Mouse (Mus musculus): ENCODE data around the gene Pxylp1. TPM values are rescaled to one million over a fixed set of nuclear protein-coding genes. Genes with fewer than 3 reads are reported as not detected.
A peak's percentile ranks its signal among the peaks of the same experiment; 100 is the strongest.

The Pxylp1 gene
- total and polyA plus RNA-seq, 2 experiments, result 5.5 to 7.2 TPM

DNA sequence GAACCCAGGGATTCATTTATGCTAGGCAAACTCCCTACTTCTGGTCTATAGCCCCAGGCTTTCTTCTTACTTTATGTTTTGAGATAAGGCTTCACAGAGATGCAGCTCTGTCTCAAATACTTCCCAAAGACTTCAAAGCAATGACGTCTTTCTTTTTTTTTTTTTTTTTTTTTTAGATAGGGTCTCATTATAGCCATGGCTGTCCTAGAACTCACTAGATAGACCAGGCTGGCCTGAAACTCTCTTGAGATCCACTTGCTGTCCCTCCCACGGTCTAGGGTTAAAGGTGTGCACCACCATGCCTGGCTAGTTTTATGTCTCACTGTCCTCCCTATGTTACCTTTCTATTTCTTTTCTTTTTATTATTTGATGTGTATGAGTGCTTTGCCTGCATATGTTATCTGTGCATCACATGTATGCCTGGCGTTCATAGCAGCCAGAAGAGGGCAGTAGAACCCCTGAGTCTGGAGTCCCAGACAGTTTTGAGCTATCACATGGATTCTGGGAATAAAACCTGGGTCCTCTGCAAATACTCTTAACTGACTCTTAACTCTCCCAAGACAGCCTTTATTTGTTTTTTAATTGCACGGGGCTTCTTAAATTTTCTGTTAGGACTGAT, 102.0 kb downstream of the Pxylp1 start:
- H3K36me3 ChIP-seq (ENCODE audit: control insufficient read depth, insufficient read depth, low read length), result no peaks in the 10 kb centered on the region
- TF ChIP-seq POLR2A (IDR thresholded peaks at IDR 0.05; ENCODE audit: extremely low read depth, insufficient read depth, low read length) (no peak), CTCF (IDR thresholded peaks at IDR 0.05; ENCODE audit: low read depth, low read length) (peak; percentile 41; the same call in 1 of the 2 replicates)
- H3K4me3 ChIP-seq (ENCODE audit: insufficient read depth, low read depth, low read length), result no peak overlapping the region
- H3K79me2 ChIP-seq (ENCODE audit: control insufficient read depth, insufficient read depth, low read length), result no peaks in the 10 kb centered on the region
- no peak overlapping the region for H3K9ac ChIP-seq (ENCODE audit: low read depth, low read length)
- 51% methylated on average over 4 of the region's 4 CpGs for WGBS
- H3K4me1 ChIP-seq (ENCODE audit: control insufficient read depth, insufficient read depth, low read length), result no peaks in the 10 kb centered on the region; the same call in 1 of the 2 replicates
- DNase-seq (ENCODE audit: extremely low read depth, low read depth, low spot score), result peak; percentile 9
- 0 out of 2 replicates have a peak, but pooled peaks cover 2% of the 10 kb centered on the region for H3K27me3 ChIP-seq (ENCODE audit: control insufficient read depth, insufficient read depth, low read length)
- H3K27ac ChIP-seq (replicated peaks; ENCODE audit: insufficient read depth, low read depth, low read length), result no peak overlapping the region

DNA sequence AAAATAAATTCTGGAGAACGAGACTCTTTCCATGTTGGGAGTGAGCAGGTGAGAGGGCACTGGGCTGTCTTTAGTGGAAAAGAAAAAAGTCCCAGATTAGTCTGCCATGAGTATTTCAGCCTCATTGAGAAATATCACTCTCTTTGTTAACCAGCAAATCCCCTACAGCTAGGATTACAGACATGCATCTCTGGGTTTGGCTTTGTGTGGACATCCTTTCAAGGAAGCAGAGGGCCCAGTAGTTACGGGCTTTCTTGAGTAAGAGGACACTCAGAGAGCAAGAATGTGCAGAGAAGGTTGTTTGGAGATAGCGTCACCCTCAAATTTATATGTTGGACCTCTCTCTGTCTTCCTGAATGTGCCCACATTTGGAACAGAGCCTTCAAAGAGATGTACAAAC, 102.6 kb downstream of the Pxylp1 start:
- no peak overlapping the region for H3K9ac ChIP-seq (ENCODE audit: low read depth, low read length)
- H3K27me3 ChIP-seq (ENCODE audit: control insufficient read depth, insufficient read depth, low read length), result no peaks in the 10 kb centered on the region
- H3K4me1 ChIP-seq (ENCODE audit: control insufficient read depth, insufficient read depth, low read length), result no peaks in the 10 kb centered on the region; the same call in 1 of the 2 replicates
- H3K4me3 ChIP-seq (ENCODE audit: insufficient read depth, low read depth, low read length), result no peak overlapping the region
- no peak overlapping the region for H3K27ac ChIP-seq (replicated peaks; ENCODE audit: insufficient read depth, low read depth, low read length)
- TF ChIP-seq POLR2A (IDR thresholded peaks at IDR 0.05; ENCODE audit: extremely low read depth, insufficient read depth, low read length) (no peak), CTCF (IDR thresholded peaks at IDR 0.05; ENCODE audit: low read depth, low read length) (no peak)
- no peaks in the 10 kb centered on the region for H3K36me3 ChIP-seq (ENCODE audit: control insufficient read depth, insufficient read depth, low read length)
- H3K79me2 ChIP-seq (ENCODE audit: control insufficient read depth, insufficient read depth, low read length), result no peaks in the 10 kb centered on the region
- DNase-seq (ENCODE audit: extremely low read depth, low read depth, low spot score), result no peak
- WGBS, result 84% methylated on average over 3 of the region's 3 CpGs

DNA sequence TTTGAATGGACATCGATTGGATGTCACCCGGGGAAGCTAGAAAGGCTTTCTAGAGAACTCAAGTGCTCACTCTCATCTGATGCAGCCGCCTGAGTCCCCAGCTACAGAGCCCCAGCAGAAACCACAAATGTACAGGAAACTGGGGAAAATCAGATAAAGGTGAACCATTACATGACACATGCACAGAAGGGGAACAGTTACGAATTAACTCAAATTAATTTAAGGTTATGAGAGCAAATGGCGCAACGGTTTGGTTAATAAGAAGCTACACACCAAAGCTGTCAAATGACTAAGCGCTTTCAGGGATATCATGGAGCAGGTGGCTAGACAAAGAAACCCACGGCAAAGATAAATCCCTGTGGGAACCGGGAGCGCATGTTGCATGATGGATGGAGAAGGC, 104.7 kb downstream of the Pxylp1 start:
- H3K27me3 ChIP-seq (ENCODE audit: control insufficient read depth, insufficient read depth, low read length), result 0 out of 2 replicates have a peak, but pooled peaks cover 1% of the 10 kb centered on the region
- no peaks in the 10 kb centered on the region for H3K79me2 ChIP-seq (ENCODE audit: control insufficient read depth, insufficient read depth, low read length)
- no peaks in the 10 kb centered on the region; the same call in 1 of the 2 replicates for H3K4me1 ChIP-seq (ENCODE audit: control insufficient read depth, insufficient read depth, low read length)
- DNase-seq (ENCODE audit: extremely low read depth, low read depth, low spot score), result no peak
- H3K9ac ChIP-seq (ENCODE audit: low read depth, low read length), result no peak overlapping the region
- no peaks in the 10 kb centered on the region for H3K36me3 ChIP-seq (ENCODE audit: control insufficient read depth, insufficient read depth, low read length)
- no peak overlapping the region for H3K4me3 ChIP-seq (ENCODE audit: insufficient read depth, low read depth, low read length)
- TF ChIP-seq CTCF (IDR thresholded peaks at IDR 0.05; ENCODE audit: low read depth, low read length) (no peak), POLR2A (IDR thresholded peaks at IDR 0.05; ENCODE audit: extremely low read depth, insufficient read depth, low read length) (no peak)
- WGBS, result 81% methylated on average over 10 of the region's 10 CpGs
- H3K27ac ChIP-seq (replicated peaks; ENCODE audit: insufficient read depth, low read depth, low read length), result no peak overlapping the region

DNA sequence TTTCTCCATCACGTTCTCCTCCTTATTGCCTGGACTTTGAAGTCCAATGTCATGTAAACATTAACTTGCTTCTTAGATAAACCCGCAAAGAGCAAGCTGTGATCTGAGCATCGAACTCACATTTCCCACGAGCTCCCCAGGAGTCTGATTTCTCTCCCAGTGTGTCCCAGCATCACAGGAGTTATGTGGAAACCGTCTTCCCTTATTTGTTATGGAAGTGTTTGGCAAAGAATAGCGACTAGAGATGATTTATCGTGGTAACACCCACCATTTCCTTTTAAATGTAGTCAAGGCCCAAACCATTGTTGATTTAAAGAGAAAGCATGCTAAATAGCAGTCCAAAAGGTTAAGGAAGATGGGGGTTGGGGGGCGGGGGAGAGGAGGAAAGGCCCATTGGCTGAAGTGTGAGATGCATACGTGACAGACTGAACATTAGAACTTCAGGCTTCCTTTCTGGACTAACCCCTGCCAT, 106.6 kb downstream of the Pxylp1 start:
- WGBS, result 31% methylated on average over 9 of the region's 9 CpGs
- Histone ChIP-seq H3K36me3 (ENCODE audit: control insufficient read depth, insufficient read depth, low read length) (no peaks in the 10 kb centered on the region), H3K9ac (ENCODE audit: low read depth, low read length) (no peak overlapping the region), H3K79me2 (ENCODE audit: control insufficient read depth, insufficient read depth, low read length) (no peaks in the 10 kb centered on the region), H3K4me3 (ENCODE audit: insufficient read depth, low read depth, low read length) (no peak overlapping the region), H3K27ac (replicated peaks; ENCODE audit: insufficient read depth, low read depth, low read length) (no peak overlapping the region), H3K4me1 (ENCODE audit: control insufficient read depth, insufficient read depth, low read length) (no peaks in the 10 kb centered on the region; the same call in 1 of the 2 replicates), H3K27me3 (ENCODE audit: control insufficient read depth, insufficient read depth, low read length) (0 out of 2 replicates have a peak, but pooled peaks cover 5% of the 10 kb centered on the region)
- no peak for DNase-seq (ENCODE audit: extremely low read depth, low read depth, low spot score)
- TF ChIP-seq CTCF (IDR thresholded peaks at IDR 0.05; ENCODE audit: low read depth, low read length) (no peak), POLR2A (IDR thresholded peaks at IDR 0.05; ENCODE audit: extremely low read depth, insufficient read depth, low read length) (no peak)

DNA sequence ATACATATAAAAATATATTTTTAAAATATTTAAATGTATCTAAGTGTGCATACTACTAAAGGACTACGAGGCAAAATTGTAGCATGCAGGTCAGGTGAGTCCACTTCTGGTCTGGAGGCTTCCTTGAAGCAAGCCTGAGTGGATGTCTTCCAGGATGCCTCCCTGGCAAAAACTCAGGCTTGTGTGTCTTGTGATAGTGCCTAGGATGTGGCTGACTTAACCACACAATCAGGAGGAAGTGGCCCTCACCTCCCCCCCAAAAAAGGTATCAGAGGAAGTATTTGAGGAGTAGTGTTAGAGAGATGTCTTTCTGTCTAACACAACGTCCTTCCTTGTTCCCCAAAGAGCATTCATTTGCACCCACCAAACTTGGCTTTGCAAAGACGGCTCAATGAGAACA, 107.3 kb downstream of the Pxylp1 start:
- 83% methylated on average over 3 of the region's 3 CpGs for WGBS
- H3K36me3 ChIP-seq (ENCODE audit: control insufficient read depth, insufficient read depth, low read length), result no peaks in the 10 kb centered on the region
- no peak overlapping the region for H3K4me3 ChIP-seq (ENCODE audit: insufficient read depth, low read depth, low read length)
- H3K27ac ChIP-seq (replicated peaks; ENCODE audit: insufficient read depth, low read depth, low read length), result no peak overlapping the region
- H3K79me2 ChIP-seq (ENCODE audit: control insufficient read depth, insufficient read depth, low read length), result no peaks in the 10 kb centered on the region
- 0 out of 2 replicates have a peak, but pooled peaks cover 5% of the 10 kb centered on the region for H3K27me3 ChIP-seq (ENCODE audit: control insufficient read depth, insufficient read depth, low read length)
- no peak for DNase-seq (ENCODE audit: extremely low read depth, low read depth, low spot score)
- H3K9ac ChIP-seq (ENCODE audit: low read depth, low read length), result no peak overlapping the region
- no peak for TF ChIP-seq CTCF (IDR thresholded peaks at IDR 0.05; ENCODE audit: low read depth, low read length)
- no peak for TF ChIP-seq POLR2A (IDR thresholded peaks at IDR 0.05; ENCODE audit: extremely low read depth, insufficient read depth, low read length)
- no peaks in the 10 kb centered on the region; the same call in 1 of the 2 replicates for H3K4me1 ChIP-seq (ENCODE audit: control insufficient read depth, insufficient read depth, low read length)

DNA sequence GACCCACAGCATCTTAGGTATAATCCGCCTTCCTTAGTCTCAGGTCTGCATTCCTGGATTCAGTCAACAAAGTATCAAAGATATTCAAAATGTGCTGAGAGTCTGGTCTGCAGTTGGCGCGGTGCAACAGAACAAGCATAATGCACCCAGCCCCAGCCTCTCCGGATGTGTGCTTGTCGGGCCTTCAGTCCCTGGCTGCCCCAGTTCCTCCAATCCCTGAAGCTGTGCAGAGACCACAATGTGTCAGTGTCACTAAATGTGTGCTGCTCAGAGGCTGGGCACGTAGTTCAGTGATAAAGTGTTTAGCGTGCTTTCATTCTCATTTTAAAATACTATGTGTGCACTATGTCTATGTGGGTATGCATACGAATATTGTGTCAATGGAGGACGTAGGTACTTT, 108.8 kb downstream of the Pxylp1 start:
- Histone ChIP-seq H3K27me3 (ENCODE audit: control insufficient read depth, insufficient read depth, low read length) (0 out of 2 replicates have a peak, but pooled peaks cover 5% of the 10 kb centered on the region), H3K4me1 (ENCODE audit: control insufficient read depth, insufficient read depth, low read length) (no peaks in the 10 kb centered on the region; the same call in 1 of the 2 replicates), H3K9ac (ENCODE audit: low read depth, low read length) (no peak overlapping the region), H3K79me2 (ENCODE audit: control insufficient read depth, insufficient read depth, low read length) (no peaks in the 10 kb centered on the region), H3K4me3 (ENCODE audit: insufficient read depth, low read depth, low read length) (no peak overlapping the region), H3K36me3 (ENCODE audit: control insufficient read depth, insufficient read depth, low read length) (no peaks in the 10 kb centered on the region), H3K27ac (replicated peaks; ENCODE audit: insufficient read depth, low read depth, low read length) (no peak overlapping the region)
- 94% methylated on average over 9 of the region's 9 CpGs for WGBS
- no peak for DNase-seq (ENCODE audit: extremely low read depth, low read depth, low spot score)
- TF ChIP-seq POLR2A (IDR thresholded peaks at IDR 0.05; ENCODE audit: extremely low read depth, insufficient read depth, low read length), result no peak
- TF ChIP-seq CTCF (IDR thresholded peaks at IDR 0.05; ENCODE audit: low read depth, low read length), result no peak
